Mouse (Mus musculus): ENCODE data around the gene Gm10188.
A peak's percentile ranks its signal among the peaks of the same experiment; 100 is the strongest.

The Gm10188 gene

GRCm38 (mm10) chr1:132229667-132230066 lies at the start of gene Gm10188:
Gm10188 (minus strand) TSS chr1:132229767.
- no peak for ATAC-seq (ENCODE audit: low TSS enrichment)

GRCm38 (mm10) chr1:132277124-132277523 lies 47.6 kb upstream of the Gm10188 start:
- no peak for ATAC-seq (ENCODE audit: low TSS enrichment)

GRCm38 (mm10) chr1:132276694-132277093 lies 47.1 kb upstream of the Gm10188 start:
- ATAC-seq (ENCODE audit: low TSS enrichment): no peak

GRCm38 (mm10) chr1:132271237-132271636 lies 41.7 kb upstream of the Gm10188 start:
- no peak for ATAC-seq (ENCODE audit: low TSS enrichment)

- ATAC-seq (ENCODE audit: low TSS enrichment): peak; percentile 53
Measured at GRCm38 (mm10) chr1:132268418-132269060, 39.0 kb upstream of the Gm10188 start.

GRCm38 (mm10) chr1:132267959-132268358 lies 38.4 kb upstream of the Gm10188 start:
- ATAC-seq (ENCODE audit: low TSS enrichment): peak; percentile 72

GRCm38 (mm10) chr1:132266791-132267557 lies 37.4 kb upstream of the Gm10188 start:
- ATAC-seq (ENCODE audit: low TSS enrichment): no peak

- no peak for ATAC-seq (ENCODE audit: low TSS enrichment)
Measured at GRCm38 (mm10) chr1:132265936-132266335, 36.4 kb upstream of the Gm10188 start.

- no peak for ATAC-seq (ENCODE audit: low TSS enrichment)
Measured at GRCm38 (mm10) chr1:132265211-132265859, 35.8 kb upstream of the Gm10188 start.

- no peak for ATAC-seq (ENCODE audit: low TSS enrichment)
Measured at GRCm38 (mm10) chr1:132264577-132264976, 35.0 kb upstream of the Gm10188 start.

GRCm38 (mm10) chr1:132263618-132264017 lies 34.1 kb upstream of the Gm10188 start:
- no peak for ATAC-seq (ENCODE audit: low TSS enrichment)

GRCm38 (mm10) chr1:132261058-132261457 lies 31.5 kb upstream of the Gm10188 start:
- ATAC-seq (ENCODE audit: low TSS enrichment): no peak

- no peak for ATAC-seq (ENCODE audit: low TSS enrichment)
Measured at GRCm38 (mm10) chr1:132260331-132260730, 30.8 kb upstream of the Gm10188 start.

GRCm38 (mm10) chr1:132254467-132254866 lies 24.9 kb upstream of the Gm10188 start:
- ATAC-seq (ENCODE audit: low TSS enrichment): no peak

GRCm38 (mm10) chr1:132246641-132247040 lies 17.1 kb upstream of the Gm10188 start:
- no peak for ATAC-seq (ENCODE audit: low TSS enrichment)

- ATAC-seq (ENCODE audit: low TSS enrichment): no peak
Measured at GRCm38 (mm10) chr1:132246137-132246536, 16.6 kb upstream of the Gm10188 start.

- no peak for ATAC-seq (ENCODE audit: low TSS enrichment)
Measured at GRCm38 (mm10) chr1:132245010-132245409, 15.4 kb upstream of the Gm10188 start.

- ATAC-seq (ENCODE audit: low TSS enrichment): peak; percentile 64; the same call in 1 of the 2 replicates
Measured at GRCm38 (mm10) chr1:132237585-132238159, 8.1 kb upstream of the Gm10188 start.

GRCm38 (mm10) chr1:132234757-132235273 lies 5.2 kb upstream of the Gm10188 start:
- no peak for ATAC-seq (ENCODE audit: low TSS enrichment)

- 0 out of 2 replicates have a peak, but pooled peaks have one; percentile 35 for ATAC-seq (ENCODE audit: low TSS enrichment)
Measured at GRCm38 (mm10) chr1:132233566-132233965, 4.0 kb upstream of the Gm10188 start.

GRCm38 (mm10) chr1:132231470-132232274 lies 2.1 kb upstream of the Gm10188 start:
- ATAC-seq (ENCODE audit: low TSS enrichment): peak; percentile 73
